Mouse (Mus musculus) brain, embryonic 14.5 days (tissue): Measurements from ENCODE around the gene Pde9a. TPM values are rescaled to one million over a fixed set of nuclear protein-coding genes. Genes with fewer than 3 reads are reported as not detected.
"Not testable (repeated sequence)": the region's sequence is repeated elsewhere in the genome, so short reads cannot be mapped to it uniquely, and the experiment has no call there.

Experiments used
- DNase-seq: peaks from one replicate; pipeline ENCODE4 v3.0.0-alpha.2; 2011; ENCODE audit warnings: low read depth
- CTCF ChIP-seq: fragments of 200-500 bp; IDR thresholded peaks from 2 replicates; pipeline ENCODE4 v1.5.1; 2012; ENCODE audit warnings: inconsistent platforms, mild to moderate bottlenecking, moderate library complexity, borderline replicate concordance; ENCODE audit not compliant: insufficient read depth, insufficient read length; ENCODE audit errors: extremely low read depth
- POLR2A ChIP-seq: fragments of 200-500 bp; IDR thresholded peaks from 2 replicates; pipeline ENCODE4 v1.6.1; 2012; ENCODE audit warnings: mild to moderate bottlenecking, inconsistent platforms, borderline replicate concordance; ENCODE audit not compliant: poor library complexity, insufficient read depth, insufficient read length, severe bottlenecking; ENCODE audit errors: extremely low read depth
- polyA plus RNA-seq: library from polyadenylated mRNA; depleted of rRNA; stranded (reverse); fragments of >200 nt; gene quantifications from 2 replicates; pipeline ENCODE4 v1.2.3, GENCODE M21; 2012; rRNA removed

The Pde9a gene
- 60.9 and 112 TPM in 2 replicates for polyA plus RNA-seq

- DNase-seq, result peak; percentile 98
- TF ChIP-seq POLR2A (peak; percentile 10; the same call in 1 of the 2 replicates), CTCF (no peak)
These were observed at the start of gene Pde9a for GRCm38 (mm10) chr17:31385671-31386665. Gene Pde9a (plus strand): TSS chr17:31386210.

GRCm38 (mm10) chr17:31339769-31340168 is 46.2 kb upstream of the Pde9a start:
- TF ChIP-seq CTCF, result no peak
- TF ChIP-seq POLR2A, result no peak
- DNase-seq, result no peak

- peak; percentile 71 for DNase-seq
- TF ChIP-seq POLR2A, result no peak
- TF ChIP-seq CTCF, result no peak
These were observed 43.8 kb upstream of the Pde9a start for GRCm38 (mm10) chr17:31342191-31342590.

GRCm38 (mm10) chr17:31344172-31344801 is 41.7 kb upstream of the Pde9a start:
- TF ChIP-seq POLR2A, result no peak
- TF ChIP-seq CTCF, result peak; percentile 79
- peak; percentile 73 for DNase-seq

GRCm38 (mm10) chr17:31344816-31345215 is 41.2 kb upstream of the Pde9a start:
- no peak for TF ChIP-seq POLR2A
- DNase-seq, result no peak

GRCm38 (mm10) chr17:31348129-31348528 is 37.9 kb upstream of the Pde9a start:
- no peak for TF ChIP-seq CTCF
- TF ChIP-seq POLR2A, result no peak
- no peak for DNase-seq

GRCm38 (mm10) chr17:31349388-31349787 is 36.6 kb upstream of the Pde9a start:
- DNase-seq, result peak; percentile 67
- TF ChIP-seq CTCF (no peak), POLR2A (no peak)

- peak; percentile 52 for DNase-seq
- TF ChIP-seq POLR2A (no peak), CTCF (no peak)
These were observed 34.0 kb upstream of the Pde9a start for GRCm38 (mm10) chr17:31351984-31352383.

- peak; percentile 42 for DNase-seq
- TF ChIP-seq POLR2A (no peak), CTCF (no peak)
These were observed 32.8 kb upstream of the Pde9a start for GRCm38 (mm10) chr17:31353255-31353654.

GRCm38 (mm10) chr17:31354684-31355083 is 31.3 kb upstream of the Pde9a start:
- DNase-seq, result not testable (repeated sequence)

- DNase-seq, result peak; percentile 47
These were observed 30.1 kb upstream of the Pde9a start for GRCm38 (mm10) chr17:31355792-31356502.

More at GRCm38 (mm10) chr17:31355792-31356502, 30.1 kb upstream of the Pde9a start:
- TF ChIP-seq CTCF, result no peak
- TF ChIP-seq POLR2A, result no peak
